In genomic region chr11:5788056-5789014, GRCm38 (mm10) we compare ENCODE assay signal across 8 mouse cellular contexts. TPM values are rescaled to one million over a fixed set of nuclear protein-coding genes. Genes with fewer than 3 reads are reported as not detected.
DNase-seq lines count a peak whose midpoint lies in the region; ATAC-seq and TF ChIP-seq lines count a peak whose summit lies in the region.

TSS of gene Dbnl (plus strand) at chr11:5788488.

- no peaks in the 10 kb centered on the region for H3K27me3 ChIP-seq in forebrain, embryonic 10.5 days (ENCODE audit: poor library complexity, severe bottlenecking)
- no peaks in the 10 kb centered on the region for H3K27me3 ChIP-seq in heart, embryonic 15.5 days
- H3K27me3 ChIP-seq in liver, embryonic 14.5 days (ENCODE audit: control insufficient read depth, insufficient read depth, low read length), result no peaks in the 10 kb centered on the region
- H3K27me3 ChIP-seq in neural tube, embryonic 11.5 days (ENCODE audit: control insufficient read depth, insufficient read depth, low read length), result no peaks in the 10 kb centered on the region
- H3K27me3 ChIP-seq in stomach, postnatal 0 days (ENCODE audit: control insufficient read depth, insufficient read depth, low read length), result no peaks in the 10 kb centered on the region

- peaks cover 30% of the 10 kb centered on the region for H3K4me1 ChIP-seq in forebrain, embryonic 10.5 days
- H3K4me1 ChIP-seq in heart, embryonic 15.5 days (replicated peaks), result peaks cover 20% of the 10 kb centered on the region
- peaks cover 17 to 22% of the 10 kb centered on the region in 2 experiments for H3K4me1 ChIP-seq in liver, embryonic 14.5 days (replicated peaks; ENCODE audit: control insufficient read depth in 2 of 2, insufficient read depth in 2 of 2, low read length in 1 of 2)
- H3K4me1 ChIP-seq in neural tube, embryonic 11.5 days (ENCODE audit: control insufficient read depth, insufficient read depth, low read length), result peaks cover 13% of the 10 kb centered on the region
- H3K4me1 ChIP-seq in stomach, postnatal 0 days (replicated peaks; ENCODE audit: control insufficient read depth, insufficient read depth), result peaks cover 5% of the 10 kb centered on the region; the same call in 1 of the 2 replicates

- peak; percentile 97 for DNase-seq in CD8-positive naive resting alpha-beta T cell, adult 2 months (ENCODE audit: low read depth in 2 of 2, low spot score in 2 of 2)
- DNase-seq in c-Kit-positive CD71-negative TER-119-negative erythroid progenitor cells, embryonic 14.5 days (ENCODE audit: low read depth), result peak; percentile 97
- DNase-seq in forebrain, embryonic 10.5 days (ENCODE audit: extremely low spot score, low spot score), result peak; percentile 96
- DNase-seq in kidney, postnatal 25 days, result peak; percentile 97 to 98
- DNase-seq in liver, embryonic 14.5 days (ENCODE audit: low read depth in 3 of 3, low spot score in 3 of 3), result peak; percentile 93 to 96 (median 95)
- peak; percentile 97 for DNase-seq in neural tube, embryonic 11.5 days (ENCODE audit: low spot score)
- peak; percentile 98 for DNase-seq in stomach, postnatal 0 days (ENCODE audit: low spot score)

- H3K4me3 ChIP-seq in forebrain, embryonic 10.5 days, result peak within 1 kb of the TSS; percentile 91
- H3K4me3 ChIP-seq in heart, embryonic 15.5 days, result peak within 1 kb of the TSS; percentile 91
- peak within 1 kb of the TSS; percentile 75 to 82 for H3K4me3 ChIP-seq in liver, embryonic 14.5 days (ENCODE audit: insufficient read depth in 1 of 2, low read depth in 2 of 2, low read length in 2 of 2)
- H3K4me3 ChIP-seq in neural tube, embryonic 11.5 days (ENCODE audit: low read depth, low read length), result peak within 1 kb of the TSS; percentile 90
- peak within 1 kb of the TSS; percentile 90 for H3K4me3 ChIP-seq in stomach, postnatal 0 days (ENCODE audit: low read depth, low read length)

- peak within 1 kb of the TSS; percentile 93 for H3K27ac ChIP-seq in forebrain, embryonic 10.5 days
- H3K27ac ChIP-seq in heart, embryonic 15.5 days, result peak within 1 kb of the TSS; percentile 96
- H3K27ac ChIP-seq in liver, embryonic 14.5 days, result peak within 1 kb of the TSS; percentile 97
- H3K27ac ChIP-seq in neural tube, embryonic 11.5 days (ENCODE audit: low read depth, low read length), result peak within 1 kb of the TSS; percentile 76
- H3K27ac ChIP-seq in stomach, postnatal 0 days (replicated peaks), result peak within 1 kb of the TSS; percentile 97

- WGBS in forebrain, embryonic 10.5 days, result under 1% methylated on average over 74 of the region's 74 CpGs
- under 1% methylated on average over 74 of the region's 74 CpGs for WGBS in heart, embryonic 15.5 days
- WGBS in liver, embryonic 14.5 days (ENCODE audit: insufficient replicate concordance), result under 1% methylated on average over 74 of the region's 74 CpGs
- under 1% methylated on average over 74 of the region's 74 CpGs for WGBS in neural tube, embryonic 11.5 days
- under 1% methylated on average over 74 of the region's 74 CpGs for WGBS in stomach, postnatal 0 days

- H3K36me3 ChIP-seq in forebrain, embryonic 10.5 days (replicated peaks), result peaks cover 35% of the 10 kb centered on the region
- peaks cover 13% of the 10 kb centered on the region for H3K36me3 ChIP-seq in heart, embryonic 15.5 days
- H3K36me3 ChIP-seq in liver, embryonic 14.5 days (replicated peaks; ENCODE audit: control insufficient read depth, insufficient read depth, low read depth), result peaks cover 2% of the 10 kb centered on the region; the same call in 1 of the 2 replicates
- H3K36me3 ChIP-seq in neural tube, embryonic 11.5 days (ENCODE audit: control insufficient read depth, insufficient read depth, low read length), result peaks cover 3% of the 10 kb centered on the region; the same call in 1 of the 2 replicates
- 0 out of 2 replicates have a peak, but pooled peaks cover 11% of the 10 kb centered on the region for H3K36me3 ChIP-seq in stomach, postnatal 0 days (ENCODE audit: control insufficient read depth, insufficient read depth, low read length)

- H3K9ac ChIP-seq in heart, embryonic 15.5 days, result peak within 1 kb of the TSS; percentile 89
- H3K9ac ChIP-seq in liver, embryonic 14.5 days (replicated peaks), result peak within 1 kb of the TSS; percentile 96
- H3K9ac ChIP-seq in neural tube, embryonic 11.5 days (ENCODE audit: low read length), result peak within 1 kb of the TSS; percentile 89
- H3K9ac ChIP-seq in stomach, postnatal 0 days (ENCODE audit: low read length), result peak within 1 kb of the TSS; percentile 86

- 0 out of 2 replicates have a peak, but pooled peaks have one; percentile 17 for TF ChIP-seq EP300 in liver, embryonic 14.5 days (IDR thresholded peaks at IDR 0.05; ENCODE audit: low read depth)
- TF ChIP-seq EP300 in stomach, postnatal 0 days (optimal IDR thresholded peaks at IDR 0.05), result no peak

- peak; percentile 93 for ATAC-seq in heart, embryonic 15.5 days (replicated peaks; ENCODE audit: insufficient number of reproducible peaks, insufficient read depth, low FRiP score, low read depth)
- ATAC-seq in liver, embryonic 14.5 days (ENCODE audit: insufficient read depth), result peak; percentile 96
- peak; percentile 97 for ATAC-seq in neural tube, embryonic 11.5 days (ENCODE audit: insufficient read depth, low FRiP score, low TSS enrichment)
- ATAC-seq in stomach, postnatal 0 days (ENCODE audit: low FRiP score, low TSS enrichment), result peak; percentile 96

- H3K9me3 ChIP-seq in forebrain, embryonic 10.5 days, result no peaks in the 10 kb centered on the region
- H3K9me3 ChIP-seq in heart, embryonic 15.5 days (replicated peaks), result no peaks in the 10 kb centered on the region
- no peaks in the 10 kb centered on the region for H3K9me3 ChIP-seq in liver, embryonic 14.5 days (ENCODE audit: control insufficient read depth, low read length)
- H3K9me3 ChIP-seq in neural tube, embryonic 11.5 days (ENCODE audit: control insufficient read depth, low read length), result no peaks in the 10 kb centered on the region
- H3K9me3 ChIP-seq in stomach, postnatal 0 days (ENCODE audit: control insufficient read depth, low read length), result no peaks in the 10 kb centered on the region

- H3K4me2 ChIP-seq in heart, embryonic 15.5 days, result peak within 1 kb of the TSS; percentile 86
- peak within 1 kb of the TSS; percentile 99 for H3K4me2 ChIP-seq in liver, embryonic 14.5 days (ENCODE audit: low read depth)
- peak within 1 kb of the TSS; percentile 65 for H3K4me2 ChIP-seq in neural tube, embryonic 11.5 days (ENCODE audit: low read depth)
- H3K4me2 ChIP-seq in stomach, postnatal 0 days (replicated peaks; ENCODE audit: low read depth), result peak within 1 kb of the TSS; percentile 85

- TF ChIP-seq CTCF in liver, embryonic 14.5 days (IDR thresholded peaks at IDR 0.05; ENCODE audit: low read depth), result peak; percentile 97
- peak; percentile 83 for TF ChIP-seq CTCF in stomach, postnatal 0 days (IDR thresholded peaks at IDR 0.05; ENCODE audit: low read depth)

RNA-seq across cellular contexts. Expression of gene Dbnl, which starts in this region (rescaled TPM):
- 140 and 141 TPM in 2 replicates for polyA plus RNA-seq in forebrain, embryonic 10.5 days (2016; fragmentation: Nextera tagmentation; extraction: Ambion mirVana)
- polyA plus RNA-seq in heart, embryonic 15.5 days (2015; fragmentation: Nextera tagmentation; extraction: Ambion mirVana), result 64.4 and 82.3 TPM in 2 replicates
- 27.8 and 31.3 TPM in 2 replicates for polyA plus RNA-seq in liver, embryonic 14.5 days (2012; rRNA removed)
- 35.9 and 39.7 TPM in 2 replicates for polyA plus RNA-seq in liver, embryonic 14.5 days (2014; fragmentation: Nextera tagmentation; extraction: Ambion mirVana)
- 149 and 156 TPM in 2 replicates for polyA plus RNA-seq in neural tube, embryonic 11.5 days (2014; fragmentation: Nextera tagmentation; extraction: Ambion mirVana)
- polyA plus RNA-seq in stomach, postnatal 0 days (2015; fragmentation: Nextera tagmentation; extraction: Ambion mirVana), result 99.8 and 104 TPM in 2 replicates

Comparison
In these comparisons a context has a peak if more than half of its experiments do, and no peak if none do; other contexts are left out.
1. Peak in every context shown above with its lines: DNase-seq, ATAC-seq, H3K4me3 ChIP-seq and H3K27ac ChIP-seq.